8 mouse cellular contexts compared by ENCODE assay signal in the genomic region with DNA sequence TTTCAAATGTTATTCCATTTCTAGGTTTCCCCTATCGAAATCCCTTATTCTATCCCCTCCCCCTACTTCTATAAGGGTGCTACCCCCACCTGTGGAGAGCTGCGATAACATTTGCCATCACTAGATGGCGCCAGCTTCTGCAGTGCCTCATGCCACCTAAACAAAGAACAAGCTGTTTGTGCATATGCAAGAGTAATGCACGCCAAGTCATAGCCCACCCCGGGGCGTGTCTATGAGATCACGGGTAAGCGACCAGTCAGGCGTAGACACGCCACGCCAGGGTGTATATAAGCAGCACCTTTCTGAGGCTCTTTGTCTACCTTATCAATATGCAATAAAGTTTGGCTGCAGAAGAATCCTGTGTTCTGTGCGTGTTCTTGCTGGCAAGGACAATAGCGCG.
DNase-seq lines count a peak whose midpoint lies in the region; ATAC-seq and TF ChIP-seq lines count a peak whose summit lies in the region.

No protein-coding gene starts in this region.

- no peaks in the 10 kb centered on the region for H3K27me3 ChIP-seq in heart, embryonic 12.5 days (replicated peaks)
- no peaks in the 10 kb centered on the region for H3K27me3 ChIP-seq in lung, embryonic 16.5 days (ENCODE audit: control insufficient read depth, insufficient read depth, low read depth, low read length)
- H3K27me3 ChIP-seq in MEL (ENCODE audit: control insufficient read depth in 1 of 2, insufficient read depth in 2 of 2, low read length in 2 of 2) = no peaks in the 10 kb centered on the region
- no peaks in the 10 kb centered on the region for H3K27me3 ChIP-seq in midbrain, embryonic 16.5 days (ENCODE audit: control insufficient read depth, insufficient read depth, low read depth, low read length)

- no peak overlapping the region for H3K4me3 ChIP-seq in heart, embryonic 12.5 days
- H3K4me3 ChIP-seq in lung, embryonic 16.5 days (ENCODE audit: low read length) = no peak overlapping the region
- H3K4me3 ChIP-seq in MEL (ENCODE audit: control insufficient read depth in 1 of 2, insufficient read depth in 1 of 2, low read depth in 2 of 2, low read length in 2 of 2) = no peak overlapping the region
- H3K4me3 ChIP-seq in midbrain, embryonic 16.5 days (ENCODE audit: low read depth, low read length) = no peak overlapping the region

- no peak for TF ChIP-seq POLR2A in MEL (IDR thresholded peaks at IDR 0.05; ENCODE audit: control insufficient read depth in 1 of 2, insufficient read depth in 1 of 2, low read depth in 1 of 2, low read length in 2 of 2, poor library complexity in 1 of 2)

- H3K79me2 ChIP-seq in MEL (ENCODE audit: control insufficient read depth, insufficient read depth, low read length, poor library complexity) = no peaks in the 10 kb centered on the region

- no peak overlapping the region for H3K27ac ChIP-seq in heart, embryonic 12.5 days (ENCODE audit: poor library complexity, severe bottlenecking)
- H3K27ac ChIP-seq in lung, embryonic 16.5 days (ENCODE audit: low read length) = no peak overlapping the region
- no peak overlapping the region for H3K27ac ChIP-seq in MEL (ENCODE audit: control insufficient read depth, low read depth, low read length)
- no peak overlapping the region for H3K27ac ChIP-seq in midbrain, embryonic 16.5 days (ENCODE audit: low read length)

- H3K9me3 ChIP-seq in heart, embryonic 12.5 days (replicated peaks) = peaks cover 59% of the 10 kb centered on the region
- H3K9me3 ChIP-seq in lung, embryonic 16.5 days (ENCODE audit: control insufficient read depth, low read length) = peaks cover 46% of the 10 kb centered on the region
- H3K9me3 ChIP-seq in MEL (replicated peaks; ENCODE audit: insufficient read depth, low read length) = no peaks in the 10 kb centered on the region
- peaks cover 63% of the 10 kb centered on the region for H3K9me3 ChIP-seq in midbrain, embryonic 16.5 days (replicated peaks; ENCODE audit: control insufficient read depth, low read length, poor library complexity, severe bottlenecking)

- no peaks in the 10 kb centered on the region for H3K4me1 ChIP-seq in heart, embryonic 12.5 days (replicated peaks)
- H3K4me1 ChIP-seq in lung, embryonic 16.5 days (replicated peaks; ENCODE audit: control insufficient read depth, insufficient read depth, low read length) = no peaks in the 10 kb centered on the region
- H3K4me1 ChIP-seq in MEL (ENCODE audit: control insufficient read depth in 1 of 2, insufficient read depth in 2 of 2, low read length in 2 of 2) = no peaks in the 10 kb centered on the region
- no peaks in the 10 kb centered on the region for H3K4me1 ChIP-seq in midbrain, embryonic 16.5 days (ENCODE audit: control insufficient read depth, insufficient read depth, low read length)

- peak; percentile 43 to 62 (median 62) for TF ChIP-seq CTCF in MEL (IDR thresholded peaks at IDR 0.05 in 2 of 3, conservative IDR thresholded peaks at IDR 0.05 in 1 of 3; ENCODE audit: control insufficient read depth in 1 of 3, insufficient read depth in 1 of 3, low read depth in 2 of 3, low read length in 3 of 3, poor library complexity in 1 of 3, severe bottlenecking in 1 of 3)

- ATAC-seq in heart, embryonic 12.5 days (ENCODE audit: insufficient number of reproducible peaks, low FRiP score) = 0 out of 2 replicates have a peak, but pooled peaks have one; percentile 15
- ATAC-seq in lung, embryonic 16.5 days (ENCODE audit: low read depth) = 0 out of 2 replicates have a peak, but pooled peaks have one; percentile 18
- peak; percentile 36; the same call in 1 of the 2 replicates for ATAC-seq in midbrain, embryonic 16.5 days
- ATAC-seq in inflammation-experienced regulatory T-cells, adult 6 months = no peak

- TF ChIP-seq RAD21 in MEL (IDR thresholded peaks at IDR 0.05; ENCODE audit: low read depth, low read length) = peak; percentile 33

- H3K9ac ChIP-seq in heart, embryonic 12.5 days = no peak overlapping the region
- H3K9ac ChIP-seq in lung, embryonic 16.5 days (ENCODE audit: low read length) = no peak overlapping the region
- no peak overlapping the region for H3K9ac ChIP-seq in MEL (ENCODE audit: control insufficient read depth, low read depth, low read length, poor library complexity, severe bottlenecking)
- H3K9ac ChIP-seq in midbrain, embryonic 16.5 days (ENCODE audit: low read depth, low read length) = no peak overlapping the region

- WGBS in heart, embryonic 12.5 days = 83% methylated on average over 14 of the region's 14 CpGs
- 86% methylated on average over 14 of the region's 14 CpGs for WGBS in lung, embryonic 16.5 days
- WGBS in midbrain, embryonic 16.5 days = 91% methylated on average over 14 of the region's 14 CpGs

- TF ChIP-seq EP300 in MEL (IDR thresholded peaks at IDR 0.05; ENCODE audit: low read depth in 1 of 2, low read length in 2 of 2) = no peak

- no peaks in the 10 kb centered on the region for H3K36me3 ChIP-seq in heart, embryonic 12.5 days
- H3K36me3 ChIP-seq in lung, embryonic 16.5 days (ENCODE audit: control insufficient read depth, insufficient read depth, low read length) = no peaks in the 10 kb centered on the region
- H3K36me3 ChIP-seq in MEL (ENCODE audit: control insufficient read depth in 1 of 2, insufficient read depth in 2 of 2, low read length in 2 of 2) = no peaks in the 10 kb centered on the region
- H3K36me3 ChIP-seq in midbrain, embryonic 16.5 days (ENCODE audit: control insufficient read depth, insufficient read depth, low read length) = no peaks in the 10 kb centered on the region

- no peak for DNase-seq in heart, adult 18-20 months
- DNase-seq in lung, postnatal 25 days (ENCODE audit: low spot score) = no peak
- peak; percentile 47 for DNase-seq in MEL (ENCODE audit: low read depth, low spot score)
- DNase-seq in frontal cortex, postnatal 10 days (ENCODE audit: low spot score in 2 of 2) = no peak

- no peak overlapping the region for H3K4me2 ChIP-seq in heart, embryonic 12.5 days
- H3K4me2 ChIP-seq in lung, embryonic 16.5 days (ENCODE audit: low read depth, low read length) = no peak overlapping the region
- no peak overlapping the region for H3K4me2 ChIP-seq in midbrain, embryonic 16.5 days (ENCODE audit: low read length)

TF ChIP-seq in MEL, 35 proteins besides CTCF, POLR2A, EP300 and RAD21:
- TF ChIP-seq ZNF384 (IDR thresholded peaks at IDR 0.05; ENCODE audit: low read depth, low read length) (no peak), NELFE (IDR thresholded peaks at IDR 0.05; ENCODE audit: low read depth, low read length) (no peak), USF1 (IDR thresholded peaks at IDR 0.05; ENCODE audit: low read depth, low read length) (no peak), CHD2 (IDR thresholded peaks at IDR 0.05; ENCODE audit: low read length) (no peak), ETS1 (IDR thresholded peaks at IDR 0.05; ENCODE audit: low read depth, low read length) (no peak), SMC3 (IDR thresholded peaks at IDR 0.05; ENCODE audit: low read depth, low read length) (peak; percentile 48)
